Mouse (Mus musculus) brain, adult 2 months (tissue): ENCODE data around the gene Peli2.

Experiments
- DNase-seq: peaks from one replicate; pipeline ENCODE4 v3.0.0; 2011; ENCODE audit warnings: low read depth, low spot score

Gene Peli2

GRCm38 (mm10) chr14:48151554-48151953 lies 30.9 kb downstream of the Peli2 start:
- DNase-seq, result no peak

- no peak for DNase-seq
These were observed 32.4 kb downstream of the Peli2 start for GRCm38 (mm10) chr14:48153064-48153463.

- no peak for DNase-seq
These were observed 33.4 kb downstream of the Peli2 start for GRCm38 (mm10) chr14:48153865-48154511.

GRCm38 (mm10) chr14:48154641-48155040 lies 34.0 kb downstream of the Peli2 start:
- DNase-seq, result no peak

- DNase-seq, result no peak
These were observed 34.5 kb downstream of the Peli2 start for GRCm38 (mm10) chr14:48155153-48155552.

- DNase-seq, result no peak
These were observed 36.5 kb downstream of the Peli2 start for GRCm38 (mm10) chr14:48157085-48157484.

- no peak for DNase-seq
These were observed 37.2 kb downstream of the Peli2 start for GRCm38 (mm10) chr14:48157835-48158234.

GRCm38 (mm10) chr14:48159401-48159800 lies 38.8 kb downstream of the Peli2 start:
- no peak for DNase-seq

GRCm38 (mm10) chr14:48162446-48162845 lies 41.8 kb downstream of the Peli2 start:
- peak; percentile 86 for DNase-seq

GRCm38 (mm10) chr14:48164917-48165316 lies 44.3 kb downstream of the Peli2 start:
- no peak for DNase-seq

- DNase-seq, result no peak
These were observed 45.8 kb downstream of the Peli2 start for GRCm38 (mm10) chr14:48166396-48166795.

- DNase-seq, result no peak
These were observed 46.4 kb downstream of the Peli2 start for GRCm38 (mm10) chr14:48167020-48167419.

- no peak for DNase-seq
These were observed 47.5 kb downstream of the Peli2 start for GRCm38 (mm10) chr14:48168116-48168515.

- DNase-seq, result peak; percentile 83
These were observed 49.3 kb downstream of the Peli2 start for GRCm38 (mm10) chr14:48169970-48170369.

GRCm38 (mm10) chr14:48171268-48171667 lies 50.6 kb downstream of the Peli2 start:
- DNase-seq, result no peak

- DNase-seq, result peak; percentile 21
These were observed 51.4 kb downstream of the Peli2 start for GRCm38 (mm10) chr14:48172026-48172425.

GRCm38 (mm10) chr14:48172876-48173275 lies 52.3 kb downstream of the Peli2 start:
- DNase-seq, result no peak

- no peak for DNase-seq
These were observed 53.2 kb downstream of the Peli2 start for GRCm38 (mm10) chr14:48173840-48174239.

GRCm38 (mm10) chr14:48174356-48174755 lies 53.7 kb downstream of the Peli2 start:
- no peak for DNase-seq

- no peak for DNase-seq
These were observed 54.5 kb downstream of the Peli2 start for GRCm38 (mm10) chr14:48175115-48175514.

GRCm38 (mm10) chr14:48178304-48178995 lies 57.8 kb downstream of the Peli2 start:
- DNase-seq, result no peak

- DNase-seq, result no peak
These were observed 58.4 kb downstream of the Peli2 start for GRCm38 (mm10) chr14:48179021-48179420.

- no peak for DNase-seq
These were observed 65.7 kb downstream of the Peli2 start for GRCm38 (mm10) chr14:48186302-48186701.
